Mouse (Mus musculus): ENCODE data around the gene Gm6588. TPM values are rescaled to one million over a fixed set of nuclear protein-coding genes. Genes with fewer than 3 reads are reported as not detected.

Gm6588 gene
- total and polyA plus RNA-seq, 3 experiments: not detected

DNA sequence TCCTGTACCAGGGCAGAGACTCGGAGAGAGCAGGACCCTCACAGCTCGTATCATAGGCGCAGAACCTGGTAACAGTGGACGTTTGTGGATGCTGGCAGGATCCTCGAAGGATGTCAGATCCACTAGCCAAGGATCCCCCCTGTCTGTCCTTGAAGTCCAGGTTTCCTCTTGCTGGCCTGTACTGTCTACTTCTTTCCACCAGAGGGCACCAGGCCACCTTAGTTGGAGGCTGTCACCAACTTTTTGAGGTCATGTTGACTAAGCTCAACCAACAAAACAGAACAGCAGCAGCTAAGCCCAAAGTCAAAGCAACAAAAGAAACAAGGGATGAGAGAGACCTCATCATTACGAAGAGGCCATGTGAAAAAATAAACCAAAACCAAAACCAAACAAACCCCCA, 20.9 kb downstream of the Gm6588 start:
- DNase-seq: peak; percentile 50

DNA sequence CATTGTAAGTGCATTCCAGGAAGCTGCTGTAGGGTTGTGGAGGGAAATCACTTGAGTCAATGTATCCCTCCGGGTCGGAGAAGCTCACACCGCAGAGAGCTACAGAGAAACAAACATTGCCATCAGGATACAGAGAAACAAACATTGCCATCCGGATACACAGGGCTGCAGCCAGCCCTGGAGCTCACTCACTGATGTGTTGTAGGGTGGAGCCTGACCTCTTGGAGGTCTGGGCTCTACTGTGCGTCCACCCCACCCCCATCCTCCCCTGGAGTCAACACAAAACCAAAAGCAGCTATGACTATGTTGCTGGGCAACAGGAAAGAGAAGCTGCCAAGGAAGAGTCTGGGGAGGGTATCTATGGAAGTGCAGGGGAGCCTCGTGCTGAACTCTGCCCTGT, 24.2 kb downstream of the Gm6588 start:
- no peak for DNase-seq

DNA sequence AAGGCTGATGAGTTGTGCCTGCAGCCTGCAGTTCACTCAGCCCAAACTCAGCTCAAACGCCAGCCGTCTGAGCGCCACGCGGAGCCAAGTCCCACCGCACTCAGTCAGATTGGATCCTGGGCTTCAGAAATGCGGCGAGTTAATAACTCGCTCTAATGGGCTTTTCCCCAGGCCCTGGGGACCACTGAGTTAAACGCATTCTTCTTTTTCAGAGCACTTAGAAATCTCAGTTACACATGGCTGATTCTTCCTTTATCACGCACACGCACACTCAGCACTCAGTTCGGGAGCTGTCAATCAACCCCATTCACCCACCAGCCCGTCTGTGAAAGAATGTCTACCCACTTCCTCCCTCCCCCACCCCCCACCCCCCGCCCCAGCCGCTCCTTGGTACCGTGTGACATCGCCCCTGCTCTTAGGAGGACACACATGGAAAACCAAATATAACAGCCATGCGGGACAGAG, 32.8 kb downstream of the Gm6588 start:
- no peak for DNase-seq

DNA sequence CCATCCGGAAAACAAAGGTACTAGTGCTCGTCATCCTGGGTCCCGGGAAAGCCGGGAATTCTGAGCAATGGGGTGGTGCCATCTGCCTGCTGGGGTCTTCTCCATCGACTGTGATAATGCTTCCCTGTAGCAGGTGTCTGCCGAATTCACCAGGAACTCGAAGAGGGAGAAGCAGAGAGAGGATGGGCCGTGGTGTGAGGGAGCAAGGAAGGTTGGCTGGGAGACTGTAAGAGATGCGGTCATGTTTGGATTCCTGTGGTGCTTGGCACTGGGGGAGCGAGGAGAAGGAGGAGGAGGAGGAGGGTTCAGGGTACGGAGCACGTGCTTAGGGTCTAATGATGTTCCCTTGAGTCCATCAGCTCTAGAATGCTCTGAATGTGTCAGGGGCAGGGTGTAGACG, 33.3 kb downstream of the Gm6588 start:
- DNase-seq: no peak

DNA sequence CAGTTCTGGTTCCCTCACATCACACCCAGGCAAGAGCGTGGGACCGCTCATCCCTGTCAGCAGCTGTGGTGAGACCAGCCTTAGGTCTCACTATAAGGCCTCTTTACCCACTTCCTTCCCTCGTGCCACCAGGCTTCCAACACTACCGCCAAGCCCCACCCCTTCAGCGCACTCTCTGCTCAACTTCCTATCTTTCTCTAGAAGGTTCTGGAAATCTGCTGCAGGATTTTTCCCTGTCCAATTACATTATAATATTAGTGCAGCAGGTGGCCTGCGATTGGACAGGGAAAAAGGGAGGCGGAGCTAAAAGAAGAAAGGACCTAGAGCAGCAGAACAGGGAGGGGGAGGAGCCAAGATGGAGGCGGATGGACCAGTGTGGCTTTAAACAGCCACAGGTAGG, 33.8 kb downstream of the Gm6588 start:
- no peak for DNase-seq

DNA sequence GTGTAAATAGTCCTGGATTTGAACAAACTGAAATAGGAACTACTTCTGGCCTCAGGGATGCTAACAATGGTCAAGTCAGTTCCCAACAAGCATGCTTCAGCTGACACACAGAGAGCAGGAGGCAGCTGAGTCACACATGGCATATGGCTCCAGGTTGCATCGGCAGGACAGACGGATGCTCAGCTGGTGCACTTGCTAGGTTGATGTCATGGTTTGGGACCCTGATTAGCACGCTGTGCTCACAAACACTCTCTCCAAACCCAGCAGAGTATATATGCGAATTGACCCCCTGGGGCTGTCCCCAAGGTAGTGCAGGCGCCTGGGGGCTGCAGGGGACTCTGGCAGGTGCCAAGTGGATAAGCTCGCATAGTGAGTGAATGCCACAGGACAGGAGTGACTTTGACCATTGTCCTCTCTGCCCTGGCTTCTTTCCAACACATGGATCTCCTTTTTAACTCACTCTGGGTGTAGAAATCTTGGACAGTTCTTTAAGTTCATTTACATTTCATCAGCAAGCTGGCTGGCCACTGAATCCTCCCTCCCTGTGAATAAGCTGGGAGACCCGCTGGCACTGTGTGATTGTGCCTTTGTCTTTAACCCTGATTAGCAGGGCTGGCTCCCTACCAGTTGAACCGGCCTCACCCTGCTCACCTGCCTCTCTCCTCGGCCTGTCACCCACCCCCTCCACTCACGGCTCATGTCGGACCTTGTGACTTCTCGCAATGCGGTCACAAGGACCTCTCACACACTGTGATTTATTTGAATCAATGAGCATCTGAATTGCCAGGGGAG, 35.9 kb downstream of the Gm6588 start:
- no peak for DNase-seq

DNA sequence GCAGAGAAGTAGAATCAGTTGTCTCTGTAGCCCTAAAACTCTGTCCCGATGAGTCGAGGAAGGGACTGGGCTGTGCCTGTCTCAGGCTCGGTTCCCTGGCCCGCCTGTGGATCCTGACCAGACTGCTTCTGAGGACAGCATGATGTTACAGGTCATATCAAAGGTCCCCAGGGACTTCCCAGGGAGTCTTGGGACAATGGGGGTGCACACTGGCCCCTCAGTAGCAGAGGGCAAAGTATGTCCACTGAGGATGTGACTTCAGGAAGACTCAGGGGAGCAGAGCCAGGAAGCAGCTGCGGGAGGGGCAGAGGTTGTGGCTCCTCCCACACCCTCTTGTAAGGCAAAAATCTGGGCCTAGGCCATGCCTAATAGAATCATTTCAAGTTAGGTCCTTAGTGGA, 37.2 kb downstream of the Gm6588 start:
- DNase-seq: peak; percentile 54

DNA sequence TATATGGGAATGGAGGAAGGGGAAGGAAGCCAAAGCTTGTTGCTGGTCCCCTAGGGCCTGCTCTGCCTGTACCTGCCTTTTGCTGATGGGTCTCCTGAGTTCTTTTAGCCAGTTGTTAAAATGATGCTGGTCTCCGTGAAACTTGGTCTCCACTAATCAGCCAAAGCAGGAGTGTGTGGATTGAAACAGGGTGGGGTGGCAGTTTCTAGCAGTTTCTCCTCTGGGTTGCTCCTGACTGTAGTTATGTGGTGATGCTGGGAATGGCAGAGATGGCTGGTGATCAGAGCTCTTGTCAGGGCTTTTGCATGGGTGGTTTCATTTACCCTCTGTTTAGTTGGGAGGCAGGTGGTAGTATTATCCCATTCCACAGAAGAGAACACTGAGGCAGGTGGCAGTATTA, 38.3 kb downstream of the Gm6588 start:
- no peak for DNase-seq

DNA sequence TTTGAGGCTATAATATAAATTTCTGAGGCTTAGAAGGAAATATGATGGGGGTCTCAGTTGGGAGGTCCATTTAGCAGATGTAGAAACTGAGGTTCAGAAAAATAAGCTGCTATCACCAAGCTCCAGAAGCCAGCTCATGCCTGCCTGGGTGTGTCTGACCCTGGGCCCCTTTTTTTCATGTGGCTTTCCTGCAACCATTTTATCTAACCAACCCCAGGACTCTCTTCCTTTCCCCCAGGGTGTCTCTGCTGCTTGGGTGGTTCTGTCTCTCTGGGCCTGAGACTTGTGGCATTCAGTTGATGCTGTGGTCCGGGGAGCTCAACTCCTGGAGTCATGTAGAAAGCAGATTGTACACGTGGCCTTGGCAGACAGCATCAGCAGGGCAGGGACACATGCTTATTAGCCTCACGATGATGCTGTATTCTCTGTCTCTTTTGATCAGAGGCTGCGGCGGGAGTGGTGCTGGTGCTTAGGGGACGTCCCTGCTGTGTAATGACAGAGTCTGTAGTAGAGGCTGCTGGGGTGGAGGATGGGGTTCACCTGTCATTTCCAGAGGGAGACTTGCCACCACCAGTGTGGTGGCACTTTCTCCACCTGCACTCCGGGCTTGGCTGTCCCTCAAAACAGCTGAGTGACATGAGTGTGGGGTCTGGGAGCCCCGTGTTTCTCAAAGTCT, 39.0 kb downstream of the Gm6588 start:
- DNase-seq: no peak

DNA sequence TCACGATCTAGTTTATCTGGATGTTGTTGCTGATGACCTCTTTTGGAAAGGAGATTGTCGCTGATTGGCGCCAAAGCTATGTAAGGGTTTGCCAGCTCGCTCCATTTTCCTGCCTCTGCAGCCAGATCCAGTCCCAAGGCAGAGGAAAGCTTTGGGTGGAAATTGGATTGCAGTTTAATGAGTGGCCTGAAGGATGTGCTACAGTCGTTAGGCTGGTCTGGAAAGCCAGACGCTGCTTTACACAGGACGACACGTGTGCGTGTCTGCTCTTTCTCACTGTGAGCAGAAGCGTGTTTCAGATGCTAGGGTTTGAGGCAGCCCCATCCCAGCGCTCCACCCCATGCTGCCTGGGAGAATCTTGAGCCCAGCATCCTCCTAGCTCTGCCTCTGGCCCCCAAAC, 42.3 kb downstream of the Gm6588 start:
- DNase-seq: no peak

DNA sequence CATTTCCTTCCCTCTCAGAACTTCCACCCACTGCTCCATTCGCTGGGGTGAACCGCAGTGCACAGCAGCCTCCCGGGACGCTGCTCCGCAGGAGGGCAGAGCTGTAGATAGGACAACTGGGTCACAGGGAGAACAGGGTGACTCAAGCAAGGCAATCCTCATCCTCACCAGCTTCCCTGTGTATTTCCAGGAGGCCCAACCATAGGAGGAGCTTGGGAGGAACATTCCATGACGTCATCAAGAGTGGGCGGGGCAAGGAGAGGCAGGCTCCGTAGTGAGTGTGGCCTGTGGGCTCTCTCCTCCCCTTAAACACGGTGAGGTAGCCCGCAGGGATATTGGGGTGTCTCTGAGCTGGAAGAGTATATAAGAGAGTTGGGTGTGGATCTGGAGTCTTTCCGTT, 44.3 kb downstream of the Gm6588 start:
- DNase-seq: peak; percentile 18

DNA sequence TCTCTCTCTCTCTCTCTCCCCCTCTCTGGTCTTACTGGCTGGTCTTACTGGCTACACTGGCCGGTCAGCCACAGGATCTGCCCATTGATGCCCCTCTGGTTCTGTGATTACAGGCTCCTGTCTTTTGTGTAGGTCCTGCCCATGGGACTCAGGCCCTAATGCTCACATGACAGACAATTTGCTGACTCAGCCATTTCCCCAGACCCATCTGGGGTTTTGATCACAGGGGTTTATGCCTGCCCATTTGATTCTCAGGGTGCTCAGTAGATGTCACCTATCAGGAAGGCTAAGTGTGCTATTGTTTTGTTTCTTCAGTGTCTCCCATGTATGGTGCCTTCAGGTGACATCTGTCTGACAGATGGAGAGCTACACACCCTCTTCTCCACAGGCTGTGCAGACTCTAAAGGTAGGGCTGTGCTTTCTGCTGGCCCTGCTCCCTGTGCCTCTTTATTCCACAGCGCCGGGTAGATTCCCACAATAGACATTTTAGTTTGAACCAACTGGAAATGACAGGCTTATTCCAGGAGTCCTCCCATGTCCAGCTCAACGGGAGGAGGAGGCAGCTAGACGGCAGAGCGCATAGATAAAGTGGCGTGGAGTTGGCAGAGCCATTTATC, 47.6 kb downstream of the Gm6588 start:
- DNase-seq: no peak

DNA sequence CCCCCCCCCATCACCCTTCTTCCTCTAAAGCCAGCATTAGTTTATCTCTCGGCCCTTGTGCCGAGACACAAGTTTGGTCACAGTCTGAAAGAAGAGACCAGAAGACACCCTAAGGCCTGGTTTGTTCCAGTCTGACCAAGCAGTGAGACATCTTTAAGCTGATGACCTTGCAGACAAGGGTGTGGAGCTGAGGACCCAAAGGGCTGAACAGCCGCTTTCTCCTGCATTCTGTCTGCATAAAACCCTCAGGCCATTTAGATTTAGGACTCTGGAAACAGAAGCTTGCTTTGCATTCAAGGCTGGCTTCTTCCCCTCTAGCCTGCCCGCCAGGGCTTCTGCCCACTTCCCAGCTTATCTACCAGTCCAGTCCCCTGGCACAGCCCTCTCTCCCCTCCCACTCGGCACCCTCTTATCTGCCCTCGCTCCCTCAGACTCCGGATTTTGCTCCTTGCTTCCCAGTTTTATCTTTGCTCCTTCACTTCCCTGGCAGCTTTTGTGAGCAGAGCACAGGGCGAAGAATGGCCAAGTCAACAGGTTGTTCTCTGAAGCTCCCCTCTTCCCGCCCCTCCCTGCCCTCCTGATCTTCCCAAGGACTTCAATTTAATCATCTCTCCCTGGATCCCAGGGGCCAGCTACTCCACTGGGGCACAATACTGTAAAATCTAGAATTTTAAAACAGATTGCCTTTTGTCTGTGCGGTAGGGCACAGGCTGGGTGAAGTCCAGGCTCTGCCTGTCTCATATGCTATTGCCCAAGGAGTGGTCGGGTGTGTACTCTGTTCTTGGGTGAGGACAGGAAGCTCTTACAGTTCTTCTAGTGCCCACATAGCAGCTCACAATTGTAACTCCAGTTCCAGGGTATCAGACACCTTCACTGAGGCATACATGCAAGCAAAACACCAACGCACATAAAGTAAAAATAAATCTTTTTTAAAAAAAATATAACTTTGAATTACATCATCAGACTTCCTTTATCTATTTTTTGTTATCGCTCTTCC, 50.0 kb downstream of the Gm6588 start:
- no peak for DNase-seq

DNA sequence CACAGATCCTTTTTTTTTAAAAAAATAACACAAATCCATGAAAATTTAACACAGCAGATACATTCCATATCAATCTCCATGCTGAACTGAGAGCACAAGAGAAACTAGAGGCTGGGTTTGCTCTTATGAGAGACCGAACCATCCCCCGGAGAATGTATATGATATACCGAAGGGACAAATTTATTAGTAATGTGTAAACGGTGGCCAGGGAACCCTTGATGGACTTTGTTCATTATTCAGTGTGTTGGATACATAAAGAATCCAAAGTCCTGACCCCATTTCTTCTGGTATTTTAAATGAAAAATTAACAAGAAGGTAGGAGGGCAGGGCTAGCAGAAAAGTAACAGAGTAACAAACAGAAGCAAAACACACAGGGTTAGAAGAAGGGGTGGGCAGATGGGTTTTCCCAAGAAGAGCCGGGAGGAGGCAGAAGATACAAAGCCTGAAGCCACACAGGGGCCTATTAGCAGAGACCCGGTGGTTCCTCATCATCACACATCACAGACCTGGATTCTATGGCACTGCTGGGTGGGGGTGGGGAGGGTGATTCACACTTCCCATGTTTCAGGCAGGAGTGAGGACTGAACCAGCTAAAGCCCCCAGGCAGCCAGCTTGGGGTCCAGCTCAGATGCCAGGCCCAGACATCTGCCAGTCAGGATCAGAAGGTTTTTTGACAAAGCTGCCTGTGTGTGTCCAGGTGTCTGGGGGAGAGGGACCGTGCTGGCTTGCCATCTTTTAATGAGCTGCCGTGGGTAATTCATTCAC, 50.9 kb downstream of the Gm6588 start:
- DNase-seq: no peak

Other genes with a start within 250 kb of the Gm6588 start
- 10 to 100 TPM; 70.5 to 74.9 TPM for gene Cryba4, start 196.9 kb upstream of the Gm6588 start, total RNA-seq (2021)
- gene Cryba4, start 196.9 kb upstream of the Gm6588 start, polyA plus RNA-seq (2012; rRNA removed): 58.4 and 91.5 TPM in 2 replicates
- gene Crybb1, start 193.6 kb upstream of the Gm6588 start, total RNA-seq (2021): 1 to 10 TPM; 2.9 to 3.2 TPM
- gene Crybb1, start 193.6 kb upstream of the Gm6588 start, polyA plus RNA-seq (2012; rRNA removed): 5.3 and 6.7 TPM in 2 replicates
- gene Tpst2, start 172.7 kb upstream of the Gm6588 start, total RNA-seq (2021): 100 to 1,000 TPM; 154 to 322 TPM
- gene Tpst2, start 172.7 kb upstream of the Gm6588 start, polyA plus RNA-seq (2012; rRNA removed): 222 and 270 TPM in 2 replicates
- gene Tfip11, start 123.1 kb upstream of the Gm6588 start, total RNA-seq (2021): 10 to 100 TPM; 30.3 to 38.7 TPM
- gene Tfip11, start 123.1 kb upstream of the Gm6588 start, polyA plus RNA-seq (2012; rRNA removed): 36.6 and 38.1 TPM in 2 replicates
- gene Srrd, start 106.4 kb upstream of the Gm6588 start, total RNA-seq (2021): 10 to 100 TPM; 20.1 to 68.5 TPM
- 43.2 and 47.4 TPM in 2 replicates for gene Srrd, start 106.4 kb upstream of the Gm6588 start, polyA plus RNA-seq (2012; rRNA removed)
- 10 to 100 TPM; 19.9 to 61.1 TPM for gene Hps4, start 106.3 kb upstream of the Gm6588 start, total RNA-seq (2021)
- 62.7 and 64.6 TPM in 2 replicates for gene Hps4, start 106.3 kb upstream of the Gm6588 start, polyA plus RNA-seq (2012; rRNA removed)
- gene Gm6583, start 93.4 kb upstream of the Gm6588 start, total RNA-seq (2021): under 1 TPM in 1 of 2 experiments, not detected in 1; 0.14 TPM
- not detected in 2 replicates for gene Gm6583, start 93.4 kb upstream of the Gm6588 start, polyA plus RNA-seq (2012; rRNA removed)
- 1 to 10 TPM; 2.1 to 6.5 TPM for gene Asphd2, start 54.6 kb upstream of the Gm6588 start, total RNA-seq (2021)
- gene Asphd2, start 54.6 kb upstream of the Gm6588 start, polyA plus RNA-seq (2012; rRNA removed): 2.1 and 5.1 TPM in 2 replicates
- 1 to 10 TPM; 7.0 to 8.9 TPM for gene Sez6l, start 127.8 kb downstream of the Gm6588 start, total RNA-seq (2021)
- gene Sez6l, start 127.8 kb downstream of the Gm6588 start, polyA plus RNA-seq (2012; rRNA removed): 3.7 and 5.1 TPM in 2 replicates